Mouse (Mus musculus) heart, embryonic 16.5 days (tissue): Measurements from ENCODE around the gene Tango6. TPM values are rescaled to one million over a fixed set of nuclear protein-coding genes. Genes with fewer than 3 reads are reported as not detected.

Source experiments
- ATAC-seq: fragments of 200-750 bp; cut with Nextera tagmentation; replicated peaks from 2 replicates; pipeline ENCODE4 v1.8.0; 2017; ENCODE audit warnings: moderate number of reproducible peaks; ENCODE audit not compliant: insufficient read depth, low FRiP score; ENCODE audit errors: extremely low read depth
- H3K27ac ChIP-seq: fragments of 300-500 bp; sonication (generic); 2 replicates; pipeline ENCODE4 v1.5.1; 2014; ENCODE audit warnings: mild to moderate bottlenecking, low read length, control low read depth, moderate library complexity
- H3K27me3 ChIP-seq: fragments of 300-500 bp; sonication (generic); 2 replicates; pipeline ENCODE4 v1.6.1; 2014; ENCODE audit warnings: low read length, mixed read lengths; ENCODE audit not compliant: control insufficient read depth, insufficient read depth
- H3K36me3 ChIP-seq: fragments of 300-500 bp; sonication (generic); 2 replicates; pipeline ENCODE4 v1.6.1; 2014; ENCODE audit not compliant: control insufficient read depth, insufficient read depth
- H3K4me1 ChIP-seq: fragments of 300-500 bp; sonication (generic); 2 replicates; pipeline ENCODE4 v1.6.1; 2014; ENCODE audit warnings: low read length, mixed read lengths; ENCODE audit not compliant: control insufficient read depth, insufficient read depth
- H3K4me2 ChIP-seq: fragments of 300-500 bp; sonication (generic); 2 replicates; pipeline ENCODE4 v1.6.1; 2014; ENCODE audit warnings: low read depth, mild to moderate bottlenecking, control low read depth, low read length
- H3K4me3 ChIP-seq: fragments of 300-500 bp; sonication (generic); 2 replicates; pipeline ENCODE4 v1.5.1; 2014; ENCODE audit warnings: mild to moderate bottlenecking, control low read depth, low read length
- H3K9ac ChIP-seq: fragments of 300-500 bp; sonication (generic); 2 replicates; pipeline ENCODE4 v1.6.1; 2014; ENCODE audit warnings: low read length, control low read depth
- H3K9me3 ChIP-seq: fragments of 300-500 bp; sonication (generic); replicated peaks from 2 replicates; pipeline ENCODE4 v1.6.1; 2016; ENCODE audit warnings: low read length; ENCODE audit not compliant: control insufficient read depth
- whole genome bisulfite sequencing: fragments of 180-500 bp; shearing (Covaris S2); extraction: QIAGEN DNeasy Blood & Tissue Kit; methylation state at CpG from one replicate; pipeline ENCODE4 v1.1.7; 2014; 5-methylcytosine and 5-hydroxymethylcytosine counted together
- polyA plus RNA-seq: library from polyadenylated mRNA; unstranded; fragments of >200 nt; fragmentation: Nextera tagmentation; extraction: Ambion mirVana; gene quantifications from 2 replicates; pipeline ENCODE4 v1.2.1, GENCODE M21; 2015

Gene Tango6
- polyA plus RNA-seq, 1 experiment from 2014 or later = 7.6 TPM

DNA sequence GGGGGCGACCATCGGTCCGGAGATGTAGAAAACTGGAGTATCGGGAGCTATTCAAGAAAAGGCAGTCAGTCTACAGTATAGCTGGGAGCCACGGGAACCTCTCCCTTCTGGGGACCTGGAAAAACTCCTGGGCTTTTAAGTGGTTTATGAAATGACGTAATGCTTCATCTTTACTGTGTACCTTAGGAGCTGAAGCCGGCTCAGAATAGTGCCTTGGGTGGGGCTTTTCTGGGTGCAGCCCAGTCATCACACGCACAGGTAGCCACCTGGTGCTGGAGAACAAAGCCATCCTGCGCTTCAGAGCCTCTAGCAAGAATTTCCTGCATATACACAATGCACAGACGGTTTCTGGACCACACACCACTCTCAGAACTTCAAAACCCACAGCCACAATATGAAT lies 180.0 kb downstream of the Tango6 start:
- ATAC-seq = no peak
- Histone ChIP-seq H3K4me1 (no peaks in the 10 kb centered on the region), H3K9ac (no peak overlapping the region), H3K4me2 (no peak overlapping the region), H3K36me3 (no peaks in the 10 kb centered on the region), H3K27ac (no peak overlapping the region), H3K4me3 (no peak overlapping the region), H3K9me3 (no peaks in the 10 kb centered on the region), H3K27me3 (no peaks in the 10 kb centered on the region)
- WGBS = 87% methylated on average over 10 of the region's 10 CpGs

DNA sequence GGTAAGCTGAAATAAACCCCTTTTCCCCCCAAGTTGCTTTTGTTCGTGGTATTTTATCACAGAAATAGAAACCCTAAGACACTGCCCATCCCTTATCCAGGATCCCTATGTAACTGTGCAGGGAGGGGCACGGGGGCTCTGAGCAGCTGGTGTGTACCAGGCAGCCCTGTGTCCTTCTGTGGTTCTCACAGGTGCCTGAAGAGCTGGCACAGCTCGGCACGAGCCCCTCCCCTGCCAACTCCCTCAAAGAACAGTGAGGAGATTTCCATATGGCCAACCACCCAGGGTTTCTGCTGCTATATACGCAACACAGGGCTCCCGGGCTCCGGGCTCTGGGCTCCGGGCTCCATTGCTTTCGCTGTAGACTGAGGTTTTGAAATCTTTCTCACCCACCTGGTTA lies 182.5 kb downstream of the Tango6 start:
- Histone ChIP-seq H3K36me3 (no peaks in the 10 kb centered on the region), H3K4me2 (no peak overlapping the region), H3K27ac (no peak overlapping the region), H3K4me3 (no peak overlapping the region), H3K9me3 (no peaks in the 10 kb centered on the region), H3K4me1 (no peaks in the 10 kb centered on the region), H3K9ac (no peak overlapping the region), H3K27me3 (peaks cover 12% of the 10 kb centered on the region)
- WGBS = 76% methylated on average over 9 of the region's 9 CpGs
- ATAC-seq = no peak

DNA sequence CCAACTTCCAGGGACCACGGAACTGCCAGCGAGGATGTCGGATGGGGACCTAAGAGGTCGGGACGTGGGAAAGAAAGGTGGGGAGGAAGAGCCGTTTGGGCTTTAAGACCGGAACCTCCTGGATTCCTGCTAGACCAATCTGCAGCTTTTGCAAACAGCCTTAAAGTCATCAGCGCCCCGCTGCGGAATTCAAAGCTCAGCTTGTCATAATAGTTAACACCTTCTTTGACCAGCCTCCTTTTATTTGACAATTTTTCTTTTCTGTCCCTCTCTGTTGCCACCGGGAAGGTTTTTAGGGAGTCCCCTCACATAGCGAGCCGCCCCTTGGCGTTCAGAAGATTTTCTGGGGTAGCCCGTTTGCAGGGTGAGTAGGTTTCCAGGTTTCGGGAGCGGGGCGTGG lies 187.2 kb downstream of the Tango6 start, which contains the start of gene Has3:
Has3 (plus strand) TSS at position 192 of the 400 bp plus-strand sequence.
- Histone ChIP-seq H3K4me2 (peak within 1 kb of the TSS; percentile 100), H3K27ac (no peak within 1 kb of the TSS), H3K4me1 (peaks cover 20% of the 10 kb centered on the region), H3K9me3 (no peaks in the 10 kb centered on the region), H3K4me3 (peak within 1 kb of the TSS; percentile 67), H3K9ac (peak within 1 kb of the TSS; percentile 74), H3K27me3 (peaks cover 15% of the 10 kb centered on the region), H3K36me3 (no peaks in the 10 kb centered on the region)
- no peak for ATAC-seq
- WGBS = 1% methylated on average over 18 of the region's 18 CpGs

DNA sequence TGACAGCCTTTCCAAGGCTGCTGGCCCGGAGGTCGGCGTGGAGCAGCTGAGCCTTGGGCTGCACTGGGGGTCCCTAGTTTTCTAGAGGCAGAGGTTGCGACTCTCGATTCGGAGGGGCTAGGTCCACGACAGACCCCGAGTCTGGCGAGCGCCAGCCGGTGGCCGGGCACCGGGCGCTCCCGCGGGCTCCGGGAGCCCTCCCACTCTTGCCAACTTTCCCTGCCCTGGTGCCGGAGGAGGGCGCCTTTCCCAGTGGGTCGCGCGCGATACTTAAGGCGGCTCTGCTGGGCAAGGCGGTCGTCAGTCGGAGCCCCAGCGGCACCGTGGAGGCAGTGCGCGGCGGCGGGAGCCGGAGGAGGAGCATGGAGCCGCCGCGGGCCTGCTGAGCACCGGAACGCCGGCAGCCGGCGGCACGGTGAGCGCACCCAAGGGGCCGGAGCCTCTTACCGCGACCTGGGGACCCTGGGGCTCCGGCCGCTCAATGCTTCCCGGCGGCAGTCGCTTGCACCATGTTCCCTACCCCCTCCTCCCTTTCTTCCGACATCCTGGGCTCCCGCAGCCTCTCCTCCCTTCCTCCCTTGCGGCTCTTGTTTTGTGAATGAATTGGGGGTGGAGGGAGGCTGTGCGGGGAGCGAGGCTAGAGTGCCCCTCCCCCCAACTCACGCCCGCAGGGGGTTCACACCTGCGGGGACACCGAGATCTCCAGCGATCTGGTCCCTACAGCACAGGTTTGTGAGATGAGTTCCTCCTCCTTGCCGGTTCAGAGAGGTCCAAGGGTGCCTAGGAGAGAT lies 187.9 kb downstream of the Tango6 start:
- H3K9ac ChIP-seq = peak overlapping the region; percentile 74
- H3K4me1 ChIP-seq = peaks cover 20% of the 10 kb centered on the region
- H3K4me2 ChIP-seq = peak overlapping the region; percentile 100
- WGBS = under 1% methylated on average over 62 of the region's 63 CpGs
- H3K27me3 ChIP-seq = peaks cover 15% of the 10 kb centered on the region
- H3K4me3 ChIP-seq = peak overlapping the region; percentile 67
- peak; percentile 57 for ATAC-seq
- no peak overlapping the region for H3K27ac ChIP-seq
- H3K9me3 ChIP-seq = no peaks in the 10 kb centered on the region
- no peaks in the 10 kb centered on the region for H3K36me3 ChIP-seq

DNA sequence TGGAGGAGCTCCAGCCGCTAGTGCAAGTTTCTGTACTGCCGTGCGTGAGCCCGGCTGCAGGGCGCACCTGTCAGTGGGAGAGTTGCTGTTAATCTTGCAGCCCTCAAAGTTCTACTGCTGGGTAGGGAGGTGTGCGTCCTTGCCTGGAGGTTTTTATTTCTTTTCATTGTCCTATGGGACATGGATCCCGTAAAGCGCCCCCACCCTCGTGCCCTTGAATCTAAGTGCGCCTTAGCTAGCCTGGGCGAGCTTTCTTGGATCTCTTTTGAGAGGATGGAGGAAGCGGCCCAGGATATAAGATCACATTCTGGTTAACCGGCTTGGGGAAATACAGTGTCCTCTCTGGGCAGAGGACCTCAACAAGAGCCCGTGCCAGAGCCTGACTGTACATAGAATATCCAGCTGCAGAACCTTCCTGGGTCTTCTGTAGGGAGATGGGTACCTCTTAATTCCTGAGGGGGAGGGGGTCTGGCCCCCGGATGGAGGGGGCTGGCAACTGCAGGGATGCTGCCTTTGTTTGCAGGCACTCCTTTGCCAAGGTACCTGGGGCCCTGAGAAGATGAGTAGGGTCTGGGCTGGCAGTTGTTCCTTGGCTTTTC lies 188.6 kb downstream of the Tango6 start:
- peak; percentile 15; the same call in 1 of the 2 replicates for ATAC-seq
- Histone ChIP-seq H3K4me1 (peaks cover 20% of the 10 kb centered on the region), H3K27me3 (peaks cover 15% of the 10 kb centered on the region), H3K9ac (peak overlapping the region; percentile 74), H3K4me3 (peak overlapping the region; percentile 67), H3K36me3 (no peaks in the 10 kb centered on the region), H3K27ac (no peak overlapping the region), H3K9me3 (no peaks in the 10 kb centered on the region), H3K4me2 (peak overlapping the region; percentile 100)
- WGBS = 2% methylated on average over 15 of the region's 15 CpGs

DNA sequence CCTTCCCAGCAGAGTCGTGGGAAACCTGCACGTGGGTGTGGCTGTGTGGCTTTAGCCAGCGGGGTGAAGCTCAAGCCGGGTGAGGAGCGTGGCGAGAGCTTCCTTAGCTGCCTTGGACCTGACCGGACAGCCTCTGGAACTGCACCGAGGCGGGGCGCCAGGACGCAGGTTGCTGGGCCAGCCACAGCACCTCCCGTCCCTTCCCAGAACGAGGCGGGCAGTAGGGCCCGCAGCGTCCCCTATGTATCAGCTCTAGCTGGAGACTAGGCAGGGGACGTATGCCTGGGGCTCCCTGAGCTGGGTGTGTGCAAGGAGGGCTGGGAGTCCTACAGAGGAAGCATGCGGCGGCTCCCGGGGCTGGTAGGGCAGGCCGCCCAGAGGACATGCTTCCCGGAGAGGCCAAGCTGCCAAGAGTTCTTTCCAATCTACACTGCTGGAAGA lies 189.1 kb downstream of the Tango6 start:
- no peaks in the 10 kb centered on the region for H3K36me3 ChIP-seq
- peaks cover 15% of the 10 kb centered on the region for H3K27me3 ChIP-seq
- H3K9me3 ChIP-seq = no peaks in the 10 kb centered on the region
- H3K4me3 ChIP-seq = peak overlapping the region; percentile 67
- H3K9ac ChIP-seq = peak overlapping the region; percentile 74
- peak overlapping the region; percentile 100 for H3K4me2 ChIP-seq
- peak; percentile 78 for ATAC-seq
- under 1% methylated on average over 22 of the region's 22 CpGs for WGBS
- H3K4me1 ChIP-seq = peaks cover 20% of the 10 kb centered on the region
- 0 out of 2 replicates have a peak overlapping the region, but pooled peaks have one; percentile 9 for H3K27ac ChIP-seq

DNA sequence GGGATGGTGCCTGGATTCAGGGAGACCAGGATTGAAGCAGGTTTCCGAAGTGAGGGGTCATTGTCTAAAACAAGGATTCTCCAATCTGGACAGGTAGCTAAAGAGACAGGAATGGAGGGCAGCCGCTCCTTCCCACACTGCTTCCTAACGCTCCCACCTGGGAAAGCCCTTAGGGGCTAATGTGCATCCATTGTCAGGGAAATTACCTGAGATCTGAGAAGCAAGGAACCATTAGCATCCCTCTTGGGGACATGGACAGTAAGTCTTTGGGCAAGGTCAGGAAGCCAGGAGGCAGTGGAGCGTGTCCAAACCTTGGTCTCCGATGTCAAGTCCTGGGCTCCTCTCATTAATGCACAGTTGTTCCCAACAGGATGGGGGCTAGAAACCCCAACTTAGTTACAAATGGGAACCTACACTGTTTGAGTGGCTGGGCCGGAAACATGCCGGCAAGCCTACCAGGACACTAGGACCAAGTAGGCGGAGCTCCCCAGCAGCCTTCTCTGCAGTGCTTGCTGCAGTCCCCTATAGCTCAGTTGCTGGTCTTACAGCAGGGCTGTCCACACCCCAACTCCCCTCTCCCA lies 189.7 kb downstream of the Tango6 start:
- no peak overlapping the region for H3K27ac ChIP-seq
- peak overlapping the region; percentile 67 for H3K4me3 ChIP-seq
- H3K9me3 ChIP-seq = no peaks in the 10 kb centered on the region
- no peak for ATAC-seq
- peaks cover 15% of the 10 kb centered on the region for H3K27me3 ChIP-seq
- 28% methylated on average over 8 of the region's 8 CpGs for WGBS
- H3K36me3 ChIP-seq = no peaks in the 10 kb centered on the region
- peak overlapping the region; percentile 100 for H3K4me2 ChIP-seq
- peaks cover 20% of the 10 kb centered on the region for H3K4me1 ChIP-seq
- peak overlapping the region; percentile 74 for H3K9ac ChIP-seq

DNA sequence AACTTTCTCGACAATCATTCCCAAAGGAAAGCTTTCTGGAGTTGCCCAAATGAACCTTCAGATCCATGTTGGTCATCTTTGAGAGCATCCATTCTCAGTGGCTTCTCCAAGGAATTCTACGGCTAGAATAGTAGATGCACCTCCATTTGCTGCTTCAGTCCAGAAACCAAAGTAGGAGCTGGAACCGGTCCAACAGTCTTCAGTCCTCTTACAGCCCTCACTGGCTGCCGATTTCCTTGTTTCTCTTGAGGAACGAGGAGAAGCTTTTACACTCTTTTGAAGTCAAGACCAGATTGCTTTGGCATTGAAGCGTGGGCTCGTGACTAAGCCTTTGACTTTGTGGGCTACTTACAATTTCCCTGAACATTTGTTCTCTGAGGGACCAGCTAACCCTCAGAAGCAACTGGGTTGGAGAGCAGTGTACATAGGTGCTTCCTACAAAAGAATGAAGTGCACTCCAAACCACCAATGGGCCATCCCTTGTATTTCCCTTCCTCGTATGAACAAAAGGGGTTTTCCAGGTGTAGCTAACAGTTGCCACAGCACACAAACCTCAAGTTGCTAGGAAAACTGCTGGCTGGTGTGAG lies 197.3 kb downstream of the Tango6 start:
- no peak overlapping the region for H3K9ac ChIP-seq
- H3K27me3 ChIP-seq = no peaks in the 10 kb centered on the region
- ATAC-seq = no peak
- H3K4me2 ChIP-seq = no peak overlapping the region
- H3K9me3 ChIP-seq = no peaks in the 10 kb centered on the region
- H3K36me3 ChIP-seq = peaks cover 14% of the 10 kb centered on the region; the same call in 1 of the 2 replicates
- H3K4me1 ChIP-seq = no peaks in the 10 kb centered on the region
- H3K4me3 ChIP-seq = no peak overlapping the region
- no peak overlapping the region for H3K27ac ChIP-seq
- 78% methylated on average over 8 of the region's 8 CpGs for WGBS
